Mouse (Mus musculus) embryonic facial prominence, embryonic 13.5 days (tissue): ENCODE data around the gene Cept1. TPM values are rescaled to one million over a fixed set of nuclear protein-coding genes. Genes with fewer than 3 reads are reported as not detected.
"Not testable (repeated sequence)": the region's sequence is repeated elsewhere in the genome, so short reads cannot be mapped to it uniquely, and the experiment has no call there.

ENCODE experiments used
- ATAC-seq: fragments of 200-750 bp; cut with Nextera tagmentation; 2 replicates; pipeline ENCODE4 v1.8.0; 2017; ENCODE audit warnings: low read depth; ENCODE audit not compliant: insufficient number of reproducible peaks, insufficient read depth, low FRiP score, low TSS enrichment
- H3K27ac ChIP-seq: fragments of 300-500 bp; sonication (generic); 2 replicates; pipeline ENCODE4 v1.5.1; 2015; ENCODE audit warnings: moderate library complexity, mild to moderate bottlenecking, inconsistent platforms
- H3K27me3 ChIP-seq: fragments of 300-500 bp; sonication (generic); 2 replicates; pipeline ENCODE4 v1.6.1; 2015; ENCODE audit warnings: mild to moderate bottlenecking, inconsistent platforms
- H3K36me3 ChIP-seq: fragments of 300-500 bp; sonication (generic); 2 replicates; pipeline ENCODE4 v1.6.1; 2015; ENCODE audit warnings: mild to moderate bottlenecking, inconsistent platforms
- H3K4me1 ChIP-seq: fragments of 300-500 bp; sonication (generic); 2 replicates; pipeline ENCODE4 v1.6.1; 2015; ENCODE audit warnings: inconsistent platforms
- H3K4me2 ChIP-seq: fragments of 300-500 bp; sonication (generic); 2 replicates; pipeline ENCODE4 v1.6.1; 2015; ENCODE audit warnings: moderate library complexity, mild to moderate bottlenecking, inconsistent platforms
- H3K4me3 ChIP-seq: fragments of 300-500 bp; sonication (generic); 2 replicates; pipeline ENCODE4 v1.5.1; 2015; ENCODE audit warnings: mild to moderate bottlenecking, inconsistent platforms
- H3K9ac ChIP-seq: fragments of 300-500 bp; sonication (generic); 2 replicates; pipeline ENCODE4 v1.6.1; 2015; ENCODE audit warnings: mild to moderate bottlenecking, inconsistent platforms
- H3K9me3 ChIP-seq: fragments of 300-500 bp; sonication (generic); 2 replicates; pipeline ENCODE4 v1.6.1; 2016; ENCODE audit warnings: inconsistent platforms
- whole genome bisulfite sequencing: fragments of 180-500 bp; shearing (Covaris S2); methylation state at CpG from one replicate; pipeline ENCODE4 v1.1.7; 2015; ENCODE audit warnings: mixed read lengths; 5-methylcytosine and 5-hydroxymethylcytosine counted together
- polyA plus RNA-seq: library from polyadenylated mRNA; unstranded; fragments of >200 nt; fragmentation: Nextera tagmentation; extraction: Ambion mirVana; gene quantifications from 2 replicates; pipeline ENCODE4 v1.2.1, GENCODE M21; 2015

Gene Cept1
- 55.4 and 60.9 TPM in 2 replicates for polyA plus RNA-seq

- H3K9ac ChIP-seq = peak within 1 kb of the TSS; percentile 95
- H3K9me3 ChIP-seq = no peaks in the 10 kb centered on the region
- no peaks in the 10 kb centered on the region for H3K27me3 ChIP-seq
- under 1% methylated on average over 63 of the region's 63 CpGs for WGBS
- peaks cover 16% of the 10 kb centered on the region for H3K4me1 ChIP-seq
- peaks cover 5% of the 10 kb centered on the region; the same call in 1 of the 2 replicates for H3K36me3 ChIP-seq
- ATAC-seq = peak; percentile 95
- H3K4me3 ChIP-seq = peak within 1 kb of the TSS; percentile 84
- H3K4me2 ChIP-seq = peak within 1 kb of the TSS; percentile 64
- H3K27ac ChIP-seq = peak within 1 kb of the TSS; percentile 99
Measured at GRCm38 (mm10) chr3:106547171-106547923, at the start of gene Cept1, which contains the start of gene Dram2. Cept1 (minus strand) TSS chr3:106547802. Dram2 (plus strand) TSS chr3:106547798.

- not testable (repeated sequence) for H3K27me3 ChIP-seq, H3K27ac ChIP-seq, H3K9me3 ChIP-seq, H3K4me2 ChIP-seq, H3K36me3 ChIP-seq, H3K4me3 ChIP-seq, H3K9ac ChIP-seq, ATAC-seq, H3K4me1 ChIP-seq
- 83% methylated on average over 4 of the region's 4 CpGs for WGBS
Measured at GRCm38 (mm10) chr3:106593631-106594030, 46.0 kb upstream of the Cept1 start.

- Histone ChIP-seq H3K4me3 (no peak overlapping the region), H3K9me3 (no peaks in the 10 kb centered on the region), H3K27ac (no peak overlapping the region), H3K4me2 (no peak overlapping the region), H3K36me3 (peaks cover 3% of the 10 kb centered on the region), H3K27me3 (no peaks in the 10 kb centered on the region), H3K4me1 (no peaks in the 10 kb centered on the region), H3K9ac (no peak overlapping the region)
- 97% methylated on average over 2 of the region's 2 CpGs for WGBS
- no peak for ATAC-seq
Measured at GRCm38 (mm10) chr3:106579296-106579695, 31.7 kb upstream of the Cept1 start.

- Histone ChIP-seq H3K9ac (no peak overlapping the region), H3K4me3 (no peak overlapping the region), H3K27me3 (no peaks in the 10 kb centered on the region), H3K4me2 (no peak overlapping the region), H3K9me3 (no peaks in the 10 kb centered on the region), H3K27ac (no peak overlapping the region), H3K36me3 (peaks cover 12% of the 10 kb centered on the region), H3K4me1 (no peaks in the 10 kb centered on the region)
- no peak for ATAC-seq
- 84% methylated on average over 3 of the region's 3 CpGs for WGBS
Measured at GRCm38 (mm10) chr3:106573191-106573590, 25.6 kb upstream of the Cept1 start.

GRCm38 (mm10) chr3:106565876-106566275 lies 18.3 kb upstream of the Cept1 start:
- no peaks in the 10 kb centered on the region for H3K9me3 ChIP-seq
- no peak for ATAC-seq
- no peak overlapping the region for H3K27ac ChIP-seq
- no peaks in the 10 kb centered on the region for H3K27me3 ChIP-seq
- H3K4me1 ChIP-seq = no peaks in the 10 kb centered on the region
- H3K4me2 ChIP-seq = no peak overlapping the region
- no peak overlapping the region for H3K4me3 ChIP-seq
- H3K9ac ChIP-seq = no peak overlapping the region
- 90% methylated on average over 3 of the region's 3 CpGs for WGBS
- H3K36me3 ChIP-seq = peaks cover 13% of the 10 kb centered on the region

- no peak overlapping the region for H3K9ac ChIP-seq
- H3K4me2 ChIP-seq = no peak overlapping the region
- H3K9me3 ChIP-seq = no peaks in the 10 kb centered on the region
- ATAC-seq = no peak
- H3K27me3 ChIP-seq = no peaks in the 10 kb centered on the region
- H3K27ac ChIP-seq = no peak overlapping the region
- H3K4me1 ChIP-seq = no peaks in the 10 kb centered on the region
- peaks cover 10% of the 10 kb centered on the region for H3K36me3 ChIP-seq
- no peak overlapping the region for H3K4me3 ChIP-seq
Measured at GRCm38 (mm10) chr3:106558271-106558670, 10.7 kb upstream of the Cept1 start.

- H3K9me3 ChIP-seq = no peaks in the 10 kb centered on the region
- no peak overlapping the region for H3K27ac ChIP-seq
- no peaks in the 10 kb centered on the region for H3K4me1 ChIP-seq
- no peak overlapping the region for H3K4me2 ChIP-seq
- no peak overlapping the region for H3K9ac ChIP-seq
- no peaks in the 10 kb centered on the region for H3K27me3 ChIP-seq
- ATAC-seq = no peak
- WGBS = 84% methylated on average over 3 of the region's 3 CpGs
- H3K4me3 ChIP-seq = no peak overlapping the region
- H3K36me3 ChIP-seq = peaks cover 18% of the 10 kb centered on the region
Measured at GRCm38 (mm10) chr3:106555743-106556250, 8.2 kb upstream of the Cept1 start.

GRCm38 (mm10) chr3:106553411-106553810 lies 5.8 kb upstream of the Cept1 start:
- no peak overlapping the region for H3K9ac ChIP-seq
- H3K27ac ChIP-seq = no peak overlapping the region
- no peak overlapping the region for H3K4me2 ChIP-seq
- ATAC-seq = no peak
- 0 out of 2 replicates have a peak, but pooled peaks cover 2% of the 10 kb centered on the region for H3K4me1 ChIP-seq
- no peaks in the 10 kb centered on the region for H3K27me3 ChIP-seq
- no peaks in the 10 kb centered on the region for H3K9me3 ChIP-seq
- no peak overlapping the region for H3K4me3 ChIP-seq
- peaks cover 18% of the 10 kb centered on the region for H3K36me3 ChIP-seq
- 84% methylated on average over 5 of the region's 5 CpGs for WGBS

GRCm38 (mm10) chr3:106548971-106549370 lies 1.4 kb upstream of the Cept1 start:
- Histone ChIP-seq H3K9ac (no peak overlapping the region), H3K36me3 (peaks cover 12% of the 10 kb centered on the region), H3K4me2 (peak overlapping the region; percentile 64), H3K4me1 (peaks cover 16% of the 10 kb centered on the region), H3K4me3 (no peak overlapping the region), H3K9me3 (no peaks in the 10 kb centered on the region), H3K27me3 (no peaks in the 10 kb centered on the region), H3K27ac (no peak overlapping the region)
- 42% methylated on average over 3 of the region's 3 CpGs for WGBS
- no peak for ATAC-seq

GRCm38 (mm10) chr3:106547924-106548539 lies 430 bp upstream of the Cept1 start:
- peaks cover 8% of the 10 kb centered on the region; the same call in 1 of the 2 replicates for H3K36me3 ChIP-seq
- H3K9ac ChIP-seq = peak overlapping the region; percentile 95
- no peak for ATAC-seq
- peak overlapping the region; percentile 64 for H3K4me2 ChIP-seq
- no peaks in the 10 kb centered on the region for H3K27me3 ChIP-seq
- H3K4me1 ChIP-seq = peaks cover 16% of the 10 kb centered on the region
- WGBS = under 1% methylated on average over 27 of the region's 27 CpGs
- H3K4me3 ChIP-seq = peak overlapping the region; percentile 84
- H3K9me3 ChIP-seq = no peaks in the 10 kb centered on the region
- H3K27ac ChIP-seq = peak overlapping the region; percentile 99

- no peaks in the 10 kb centered on the region for H3K36me3 ChIP-seq
- ATAC-seq = no peak
- no peak overlapping the region for H3K4me2 ChIP-seq
- no peaks in the 10 kb centered on the region for H3K9me3 ChIP-seq
- no peaks in the 10 kb centered on the region for H3K27me3 ChIP-seq
- no peak overlapping the region for H3K9ac ChIP-seq
- peaks cover 16% of the 10 kb centered on the region for H3K4me1 ChIP-seq
- no peak overlapping the region for H3K27ac ChIP-seq
- no peak overlapping the region for H3K4me3 ChIP-seq
- 77% methylated on average over 8 of the region's 8 CpGs for WGBS
Measured at GRCm38 (mm10) chr3:106544721-106545316, 2.8 kb downstream of the Cept1 start.
